Mouse (Mus musculus) limb, embryonic 10.5 days (tissue): Measurements from ENCODE around the gene Zfp420. TPM values are rescaled to one million over a fixed set of nuclear protein-coding genes. Genes with fewer than 3 reads are reported as not detected.

Source experiments
- DNase-seq: peaks from one replicate; pipeline ENCODE4 v3.0.0-alpha.2; 2017; ENCODE audit warnings: low spot score
- H3K27ac ChIP-seq: fragments of 300-500 bp; sonication (generic); 2 replicates; pipeline ENCODE4 v1.5.1; 2016; ENCODE audit warnings: mild to moderate bottlenecking
- H3K27me3 ChIP-seq: fragments of 300-500 bp; sonication (generic); 2 replicates; pipeline ENCODE4 v1.6.1; 2016; ENCODE audit warnings: low read depth, mild to moderate bottlenecking; ENCODE audit not compliant: poor library complexity, severe bottlenecking
- H3K36me3 ChIP-seq: fragments of 300-500 bp; sonication (generic); 2 replicates; pipeline ENCODE4 v1.6.1; 2016; ENCODE audit warnings: mild to moderate bottlenecking, moderate library complexity
- H3K4me1 ChIP-seq: fragments of 300-500 bp; sonication (generic); 2 replicates; pipeline ENCODE4 v1.6.1; 2016
- H3K4me3 ChIP-seq: fragments of 300-500 bp; sonication (generic); 2 replicates; pipeline ENCODE4 v1.5.1; 2016; ENCODE audit warnings: mild to moderate bottlenecking, moderate library complexity
- H3K9me3 ChIP-seq: fragments of 300-500 bp; sonication (generic); replicated peaks from 2 replicates; pipeline ENCODE4 v1.6.1; 2016; ENCODE audit warnings: mild to moderate bottlenecking
- WGBS: fragments of 180-500 bp; shearing (Covaris S2); methylation state at CpG from one replicate; pipeline ENCODE4 v1.1.7; 2016; 5-methylcytosine and 5-hydroxymethylcytosine counted together
- polyA plus RNA-seq: library from polyadenylated mRNA; unstranded; fragments of >200 nt; fragmentation: Nextera tagmentation; extraction: Ambion mirVana; gene quantifications from 2 replicates; pipeline ENCODE4 v1.2.1, GENCODE M21; 2016

Gene Zfp420
- polyA plus RNA-seq = 7.2 and 10.6 TPM in 2 replicates

- Histone ChIP-seq H3K9me3 (no peaks in the 10 kb centered on the region; the same call in 1 of the 2 replicates), H3K36me3 (peaks cover 6% of the 10 kb centered on the region), H3K27me3 (no peaks in the 10 kb centered on the region), H3K27ac (peak within 1 kb of the TSS; percentile 71), H3K4me1 (peaks cover 8% of the 10 kb centered on the region), H3K4me3 (peak within 1 kb of the TSS; percentile 76)
- peak; percentile 87 for DNase-seq
- 8% methylated on average over 32 of the region's 32 CpGs for WGBS
Measured at GRCm38 (mm10) chr7:29859532-29860517, at the start of gene Zfp420. Zfp420 (plus strand) TSS chr7:29859979.

- no peaks in the 10 kb centered on the region for H3K9me3 ChIP-seq
- DNase-seq = no peak
- peaks cover 4% of the 10 kb centered on the region for H3K36me3 ChIP-seq
- no peak overlapping the region for H3K27ac ChIP-seq
- H3K27me3 ChIP-seq = no peaks in the 10 kb centered on the region
- no peak overlapping the region for H3K4me3 ChIP-seq
- WGBS = 88% methylated on average over 1 of the region's 1 CpGs
- H3K4me1 ChIP-seq = peaks cover 18% of the 10 kb centered on the region
Measured at GRCm38 (mm10) chr7:29812244-29812643, 47.5 kb upstream of the Zfp420 start.

GRCm38 (mm10) chr7:29814381-29814780 is 45.4 kb upstream of the Zfp420 start:
- no peaks in the 10 kb centered on the region for H3K9me3 ChIP-seq
- no peaks in the 10 kb centered on the region for H3K27me3 ChIP-seq
- peaks cover 24% of the 10 kb centered on the region for H3K4me1 ChIP-seq
- H3K4me3 ChIP-seq = no peak overlapping the region
- WGBS = 90% methylated on average over 2 of the region's 2 CpGs
- DNase-seq = no peak
- H3K27ac ChIP-seq = no peak overlapping the region
- peaks cover 6% of the 10 kb centered on the region for H3K36me3 ChIP-seq

DNA sequence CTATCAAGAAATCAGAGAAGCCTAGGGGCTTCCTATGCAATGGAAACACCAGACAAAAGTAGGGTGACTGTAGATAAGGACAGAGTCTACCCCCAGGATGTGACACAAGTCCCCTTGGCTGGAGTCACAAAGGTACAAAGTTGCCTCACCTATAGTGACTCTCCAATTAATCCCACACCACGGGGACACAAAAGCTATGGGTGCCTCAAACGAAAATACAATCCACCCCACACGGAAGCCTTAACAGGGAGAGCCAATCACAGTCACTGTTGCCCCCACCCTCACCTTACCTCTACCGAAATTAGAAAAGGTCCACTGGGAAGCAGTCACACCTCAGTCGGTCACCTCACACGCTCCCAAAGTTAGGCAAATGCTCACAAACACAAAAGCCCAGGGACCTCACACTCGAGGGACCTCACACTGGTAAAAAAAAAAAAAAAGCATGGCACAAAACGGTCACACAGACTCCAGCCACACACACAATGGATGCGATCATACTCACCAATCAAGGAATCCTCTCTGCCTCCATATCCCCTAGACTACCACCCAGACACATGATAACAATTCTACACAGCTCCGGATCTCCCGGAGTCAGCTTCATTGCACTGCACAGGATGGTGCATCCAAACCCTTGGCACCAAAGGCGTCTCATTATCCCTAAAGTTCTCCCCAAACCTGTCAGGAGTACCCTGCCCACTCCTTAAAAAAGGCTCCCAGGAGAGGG is 44.6 kb upstream of the Zfp420 start:
- no peaks in the 10 kb centered on the region for H3K9me3 ChIP-seq
- no peaks in the 10 kb centered on the region for H3K27me3 ChIP-seq
- H3K36me3 ChIP-seq = peaks cover 6% of the 10 kb centered on the region
- H3K27ac ChIP-seq = peak overlapping the region; percentile 83
- peak overlapping the region; percentile 77 for H3K4me3 ChIP-seq
- WGBS = 4% methylated on average over 12 of the region's 12 CpGs
- H3K4me1 ChIP-seq = peaks cover 26% of the 10 kb centered on the region
- no peak for DNase-seq

DNA sequence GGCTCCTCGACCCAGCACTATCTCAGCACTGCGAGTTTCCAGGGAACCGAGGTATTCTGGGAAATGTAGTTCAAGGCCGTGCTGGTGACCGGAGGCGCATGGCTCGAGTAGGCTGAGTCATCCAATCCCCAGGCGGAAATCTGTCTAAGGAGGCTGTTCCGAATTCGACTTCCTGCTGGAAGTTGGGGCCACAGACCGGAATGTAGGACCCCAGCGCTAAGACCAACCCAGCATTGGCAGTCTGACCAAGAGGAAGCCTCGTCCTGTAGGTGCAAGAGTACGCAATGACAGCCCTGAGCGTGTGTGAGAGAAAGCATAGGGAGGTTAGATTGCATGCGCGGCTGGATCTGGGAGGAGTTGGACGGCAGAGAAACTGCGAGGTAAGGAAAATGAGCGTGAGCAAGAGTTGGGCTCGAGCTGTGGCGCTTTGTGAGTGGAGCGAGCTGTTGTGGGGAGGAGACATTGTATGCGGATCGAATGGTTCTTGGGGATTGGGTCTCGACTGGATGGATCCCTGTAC is 43.8 kb upstream of the Zfp420 start, which contains the start of gene Zfp790:
Zfp790 (plus strand) TSS at position 205 of the 520 bp plus-strand sequence.
- WGBS = 0% methylated on average over 26 of the region's 26 CpGs
- Histone ChIP-seq H3K36me3 (peaks cover 13% of the 10 kb centered on the region), H3K9me3 (no peaks in the 10 kb centered on the region), H3K4me3 (peak within 1 kb of the TSS; percentile 77), H3K27me3 (no peaks in the 10 kb centered on the region), H3K4me1 (peaks cover 26% of the 10 kb centered on the region), H3K27ac (peak within 1 kb of the TSS; percentile 83)
- DNase-seq = peak; percentile 84

DNA sequence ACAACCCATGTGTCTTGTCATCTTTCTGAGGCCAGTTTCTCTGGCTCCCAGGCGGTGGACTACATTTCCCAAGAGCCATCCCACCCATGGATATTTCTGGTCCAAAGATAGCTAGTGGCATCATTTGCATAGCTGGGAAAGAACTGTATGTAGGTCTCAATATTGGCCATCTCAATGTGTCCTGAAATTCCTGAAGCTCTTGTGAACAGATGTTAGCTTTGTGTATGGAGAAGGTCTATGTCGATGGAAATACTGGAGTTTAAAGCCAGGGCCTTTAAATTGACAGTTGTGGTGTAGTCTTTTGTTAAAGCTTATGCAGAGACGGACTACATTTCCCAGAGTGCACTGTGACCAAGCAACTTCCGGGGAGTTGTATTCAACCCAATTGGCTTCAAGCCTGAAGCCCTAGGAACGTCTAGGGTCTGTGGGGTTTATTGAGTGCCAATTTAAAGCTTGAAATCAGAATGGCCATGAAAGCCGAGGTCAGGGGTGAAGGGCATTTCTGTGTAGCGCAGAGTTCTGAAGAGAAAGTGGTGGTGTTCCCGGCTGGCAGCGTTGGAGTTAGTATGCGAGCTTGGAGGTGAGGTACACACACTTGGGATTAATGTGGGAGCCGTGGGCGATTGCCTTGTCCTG is 41.0 kb upstream of the Zfp420 start:
- H3K27me3 ChIP-seq = no peaks in the 10 kb centered on the region
- peak; percentile 53 for DNase-seq
- peaks cover 26% of the 10 kb centered on the region for H3K4me1 ChIP-seq
- peak overlapping the region; percentile 67 for H3K27ac ChIP-seq
- peak overlapping the region; percentile 63 for H3K4me3 ChIP-seq
- 7% methylated on average over 12 of the region's 12 CpGs for WGBS
- H3K36me3 ChIP-seq = peaks cover 36% of the 10 kb centered on the region
- H3K9me3 ChIP-seq = no peaks in the 10 kb centered on the region

- Histone ChIP-seq H3K9me3 (no peaks in the 10 kb centered on the region), H3K27ac (no peak overlapping the region), H3K4me3 (no peak overlapping the region), H3K27me3 (no peaks in the 10 kb centered on the region), H3K4me1 (no peaks in the 10 kb centered on the region), H3K36me3 (peaks cover 91% of the 10 kb centered on the region)
- WGBS = 95% methylated on average over 12 of the region's 12 CpGs
- no peak for DNase-seq
Measured at GRCm38 (mm10) chr7:29828001-29828400, 31.8 kb upstream of the Zfp420 start.

- peaks cover 89% of the 10 kb centered on the region for H3K36me3 ChIP-seq
- WGBS = 92% methylated on average over 12 of the region's 12 CpGs
Measured at GRCm38 (mm10) chr7:29829804-29830203, 30.0 kb upstream of the Zfp420 start.

DNA sequence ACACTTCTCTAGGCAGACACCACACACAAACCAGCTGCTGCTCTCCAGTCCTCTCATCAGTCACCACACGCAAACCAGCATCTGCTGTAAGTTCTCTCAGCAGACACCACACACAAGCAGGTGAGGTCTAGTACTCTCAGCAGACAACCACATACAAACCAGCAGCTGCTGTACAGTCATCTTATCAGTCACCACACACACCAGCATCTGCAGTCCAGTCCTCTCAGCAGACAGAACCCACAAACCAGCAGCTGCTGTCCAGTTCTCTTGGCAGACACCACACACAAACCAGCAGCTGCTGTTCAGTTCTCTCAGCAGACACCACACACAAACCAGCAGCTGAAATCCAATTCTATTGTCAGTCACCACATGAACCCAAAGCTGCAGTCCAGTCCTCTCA is 23.0 kb upstream of the Zfp420 start:
- H3K36me3 ChIP-seq = peaks cover 24% of the 10 kb centered on the region
- no peaks in the 10 kb centered on the region for H3K4me1 ChIP-seq
- 90% methylated on average over 1 of the region's 1 CpGs for WGBS
- H3K9me3 ChIP-seq = no peaks in the 10 kb centered on the region
- no peak overlapping the region for H3K4me3 ChIP-seq
- H3K27ac ChIP-seq = no peak overlapping the region
- DNase-seq = no peak
- no peaks in the 10 kb centered on the region for H3K27me3 ChIP-seq

More at GRCm38 (mm10) chr7:29829804-29830203, 30.0 kb upstream of the Zfp420 start:
- no peaks in the 10 kb centered on the region for H3K27me3 ChIP-seq
- no peaks in the 10 kb centered on the region for H3K4me1 ChIP-seq
- no peak overlapping the region for H3K4me3 ChIP-seq
- no peak overlapping the region for H3K27ac ChIP-seq
- H3K9me3 ChIP-seq = no peaks in the 10 kb centered on the region
- no peak for DNase-seq

DNA sequence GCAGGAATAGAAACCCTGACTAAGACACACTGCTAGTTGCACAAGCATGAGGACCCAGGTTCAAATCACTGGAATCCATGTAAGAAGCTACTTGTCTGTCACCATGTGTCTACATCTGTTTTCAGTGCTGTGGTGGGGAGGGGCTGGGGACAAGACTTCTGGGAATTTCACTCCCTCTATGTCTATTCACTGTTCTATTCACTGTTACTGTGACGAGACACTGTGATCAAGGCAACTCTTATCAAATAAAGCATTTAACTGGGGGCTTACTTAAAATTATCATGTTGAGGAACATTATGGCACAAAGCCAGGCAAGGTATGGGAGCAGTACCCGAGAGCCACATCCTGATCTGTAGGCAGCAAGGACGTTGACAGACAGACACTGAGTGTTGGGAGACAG is 20.5 kb upstream of the Zfp420 start:
- Histone ChIP-seq H3K27me3 (no peaks in the 10 kb centered on the region), H3K9me3 (no peaks in the 10 kb centered on the region), H3K36me3 (peaks cover 18% of the 10 kb centered on the region), H3K4me3 (no peak overlapping the region), H3K27ac (no peak overlapping the region), H3K4me1 (no peaks in the 10 kb centered on the region)
- WGBS = 85% methylated on average over 3 of the region's 3 CpGs
- no peak for DNase-seq

- Histone ChIP-seq H3K4me3 (no peak overlapping the region), H3K27me3 (no peaks in the 10 kb centered on the region), H3K4me1 (no peaks in the 10 kb centered on the region), H3K36me3 (peaks cover 42% of the 10 kb centered on the region), H3K9me3 (no peaks in the 10 kb centered on the region), H3K27ac (no peak overlapping the region)
- 89% methylated on average over 1 of the region's 1 CpGs for WGBS
- no peak for DNase-seq
Measured at GRCm38 (mm10) chr7:29842105-29842504, 17.7 kb upstream of the Zfp420 start.

- no peak for DNase-seq
- no peaks in the 10 kb centered on the region for H3K4me1 ChIP-seq
- no peaks in the 10 kb centered on the region for H3K27me3 ChIP-seq
- peaks cover 66% of the 10 kb centered on the region for H3K36me3 ChIP-seq
- H3K4me3 ChIP-seq = no peak overlapping the region
- no peak overlapping the region for H3K27ac ChIP-seq
- H3K9me3 ChIP-seq = no peaks in the 10 kb centered on the region
- 93% methylated on average over 5 of the region's 5 CpGs for WGBS
Measured at GRCm38 (mm10) chr7:29844616-29845015, 15.2 kb upstream of the Zfp420 start.
